Mouse (Mus musculus) adrenal gland, postnatal 14 days (tissue): ENCODE measurements around the gene Arhgef6. TPM values are rescaled to one million over a fixed set of nuclear protein-coding genes. Genes with fewer than 3 reads are reported as not detected.

Experiments
- DNase-seq: peaks from one replicate; pipeline ENCODE4 v3.0.0; 2021; ENCODE audit warnings: mixed read lengths
- total RNA-seq: library from RNA; stranded (reverse); gene quantifications from 2 replicates; pipeline ENCODE4 v1.2.3, GENCODE M21; 2021

The Arhgef6 gene
- total RNA-seq, 1 experiment from 2014 or later, result 34.4 TPM

- DNase-seq, result no peak
Observed at GRCm38 (mm10) chrX:57196319-57196718, 142.2 kb downstream of the Arhgef6 start.

- DNase-seq, result no peak
Observed at GRCm38 (mm10) chrX:57189335-57189734, 149.2 kb downstream of the Arhgef6 start.

GRCm38 (mm10) chrX:57187301-57187700 is 151.2 kb downstream of the Arhgef6 start:
- DNase-seq, result no peak

- no peak for DNase-seq
Observed at GRCm38 (mm10) chrX:57183359-57183758, 155.2 kb downstream of the Arhgef6 start.

GRCm38 (mm10) chrX:57182470-57182869 is 156.1 kb downstream of the Arhgef6 start:
- DNase-seq, result no peak

Other genes with a start within 250 kb of the Arhgef6 start
- gene Cd40lg, start 126.6 kb downstream of the Arhgef6 start, total RNA-seq, result 1.4 TPM in 1 of 2 replicates, not detected in the other
- gene Rbmx, start 54.3 kb upstream of the Arhgef6 start, total RNA-seq, result 35.5 and 44.4 TPM in 2 replicates
- not detected in 2 replicates for gene Gm364, start 70.4 kb upstream of the Arhgef6 start, total RNA-seq
- not detected in 2 replicates for gene Gpr101, start 165.0 kb upstream of the Arhgef6 start, total RNA-seq